Mouse (Mus musculus): Measurements from ENCODE around the gene Rnf144a. TPM values are rescaled to one million over a fixed set of nuclear protein-coding genes. Genes with fewer than 3 reads are reported as not detected.
"Not testable (repeated sequence)": the region's sequence is repeated elsewhere in the genome, so short reads cannot be mapped to it uniquely, and the experiment has no call there.

Rnf144a gene
- polyA plus RNA-seq, 1 experiment from 2014 or later: 11.3 TPM

- no peak overlapping the region for H3K4me2 ChIP-seq
- H3K36me3 ChIP-seq: no peaks in the 10 kb centered on the region
- ATAC-seq (ENCODE audit: extremely low read depth, insufficient number of reproducible peaks, low FRiP score, low TSS enrichment): no peak
- no peaks in the 10 kb centered on the region for H3K9me3 ChIP-seq
- no peaks in the 10 kb centered on the region for H3K27me3 ChIP-seq (replicated peaks)
- WGBS: 71% methylated on average over 3 of the region's 3 CpGs
- peaks cover 9% of the 10 kb centered on the region; the same call in 1 of the 2 replicates for H3K4me1 ChIP-seq
- no peak overlapping the region for H3K27ac ChIP-seq (replicated peaks)
- no peak overlapping the region for H3K9ac ChIP-seq
- H3K4me3 ChIP-seq: no peak overlapping the region
These were observed 22.9 kb upstream of the Rnf144a start for GRCm38 (mm10) chr12:26437950-26438349.

GRCm38 (mm10) chr12:26436334-26436733 is 21.3 kb upstream of the Rnf144a start:
- no peak overlapping the region for H3K9ac ChIP-seq
- no peak overlapping the region for H3K27ac ChIP-seq (replicated peaks)
- no peaks in the 10 kb centered on the region for H3K36me3 ChIP-seq
- no peak overlapping the region for H3K4me3 ChIP-seq
- H3K4me2 ChIP-seq: no peak overlapping the region
- no peaks in the 10 kb centered on the region for H3K9me3 ChIP-seq
- no peak for ATAC-seq (ENCODE audit: extremely low read depth, insufficient number of reproducible peaks, low FRiP score, low TSS enrichment)
- peaks cover 9% of the 10 kb centered on the region; the same call in 1 of the 2 replicates for H3K4me1 ChIP-seq
- no peaks in the 10 kb centered on the region for H3K27me3 ChIP-seq (replicated peaks)
- WGBS: 64% methylated on average over 4 of the region's 4 CpGs

- H3K9me3 ChIP-seq; H3K4me3 ChIP-seq; ATAC-seq (ENCODE audit: extremely low read depth, insufficient number of reproducible peaks, low FRiP score, low TSS enrichment); H3K4me2 ChIP-seq; H3K9ac ChIP-seq; H3K27me3 ChIP-seq (replicated peaks); H3K4me1 ChIP-seq; H3K36me3 ChIP-seq; H3K27ac ChIP-seq (replicated peaks): not testable (repeated sequence)
- 62% methylated on average over 2 of the region's 2 CpGs for WGBS
These were observed 13.7 kb upstream of the Rnf144a start for GRCm38 (mm10) chr12:26428771-26429170.

GRCm38 (mm10) chr12:26424841-26425240 is 9.8 kb upstream of the Rnf144a start:
- Histone ChIP-seq H3K27me3 (replicated peaks) (no peaks in the 10 kb centered on the region), H3K4me3 (no peak overlapping the region), H3K4me2 (no peak overlapping the region), H3K27ac (replicated peaks) (no peak overlapping the region), H3K4me1 (no peaks in the 10 kb centered on the region), H3K9me3 (peaks cover 2% of the 10 kb centered on the region; the same call in 1 of the 2 replicates), H3K9ac (no peak overlapping the region), H3K36me3 (no peaks in the 10 kb centered on the region)
- ATAC-seq (ENCODE audit: extremely low read depth, insufficient number of reproducible peaks, low FRiP score, low TSS enrichment): no peak
- 91% methylated on average over 2 of the region's 2 CpGs for WGBS

- 76% methylated on average over 4 of the region's 4 CpGs for WGBS
- Histone ChIP-seq H3K9me3 (no peaks in the 10 kb centered on the region), H3K36me3 (no peaks in the 10 kb centered on the region), H3K27me3 (replicated peaks) (peaks cover 21% of the 10 kb centered on the region; the same call in 1 of the 2 replicates), H3K9ac (no peak overlapping the region), H3K27ac (replicated peaks) (no peak overlapping the region), H3K4me3 (no peak overlapping the region), H3K4me1 (peaks cover 8% of the 10 kb centered on the region), H3K4me2 (no peak overlapping the region)
- ATAC-seq (ENCODE audit: extremely low read depth, insufficient number of reproducible peaks, low FRiP score, low TSS enrichment): no peak
These were observed 3.3 kb upstream of the Rnf144a start for GRCm38 (mm10) chr12:26418322-26418721.

GRCm38 (mm10) chr12:26416636-26417295 is 1.7 kb upstream of the Rnf144a start:
- no peak overlapping the region for H3K9ac ChIP-seq

GRCm38 (mm10) chr12:26414451-26415103 is 477 bp downstream of the Rnf144a start:
- Histone ChIP-seq H3K4me2 (peak overlapping the region; percentile 96), H3K4me3 (peak overlapping the region; percentile 80), H3K27ac (replicated peaks) (peak overlapping the region; percentile 4; the same call in 1 of the 2 replicates), H3K27me3 (replicated peaks) (peaks cover 24% of the 10 kb centered on the region; the same call in 1 of the 2 replicates), H3K9ac (peak overlapping the region; percentile 90), H3K4me1 (peaks cover 34% of the 10 kb centered on the region), H3K9me3 (no peaks in the 10 kb centered on the region), H3K36me3 (no peaks in the 10 kb centered on the region)
- under 1% methylated on average over 64 of the region's 64 CpGs for WGBS
- peak; percentile 33; the same call in 1 of the 2 replicates for ATAC-seq (ENCODE audit: extremely low read depth, insufficient number of reproducible peaks, low FRiP score, low TSS enrichment)

More at GRCm38 (mm10) chr12:26416636-26417295, 1.7 kb upstream of the Rnf144a start:
- no peaks in the 10 kb centered on the region for H3K9me3 ChIP-seq
- H3K27ac ChIP-seq (replicated peaks): no peak overlapping the region
- ATAC-seq (ENCODE audit: extremely low read depth, insufficient number of reproducible peaks, low FRiP score, low TSS enrichment): no peak
- H3K36me3 ChIP-seq: no peaks in the 10 kb centered on the region
- H3K4me1 ChIP-seq: peaks cover 24% of the 10 kb centered on the region
- H3K4me2 ChIP-seq: no peak overlapping the region
- no peak overlapping the region for H3K4me3 ChIP-seq
- 63% methylated on average over 7 of the region's 7 CpGs for WGBS
- H3K27me3 ChIP-seq (replicated peaks): peaks cover 24% of the 10 kb centered on the region; the same call in 1 of the 2 replicates

- peaks cover 24% of the 10 kb centered on the region; the same call in 1 of the 2 replicates for H3K27me3 ChIP-seq (replicated peaks)
- H3K27ac ChIP-seq (replicated peaks): no peak overlapping the region
- ATAC-seq (ENCODE audit: extremely low read depth, insufficient number of reproducible peaks, low FRiP score, low TSS enrichment): no peak
- peaks cover 36% of the 10 kb centered on the region for H3K4me1 ChIP-seq
- no peaks in the 10 kb centered on the region for H3K9me3 ChIP-seq
- no peaks in the 10 kb centered on the region for H3K36me3 ChIP-seq
- WGBS: 38% methylated on average over 8 of the region's 8 CpGs
- H3K4me2 ChIP-seq: peak overlapping the region; percentile 96
- H3K4me3 ChIP-seq: peak overlapping the region; percentile 80
- H3K9ac ChIP-seq: peak overlapping the region; percentile 90
These were observed 1.1 kb downstream of the Rnf144a start for GRCm38 (mm10) chr12:26413961-26414411.

- H3K9me3 ChIP-seq: no peaks in the 10 kb centered on the region
- H3K4me2 ChIP-seq: peak overlapping the region; percentile 96
- H3K9ac ChIP-seq: 0 out of 2 replicates have a peak overlapping the region, but pooled peaks have one; percentile 41
- H3K36me3 ChIP-seq: no peaks in the 10 kb centered on the region
- H3K27ac ChIP-seq (replicated peaks): no peak overlapping the region; the same call in 1 of the 2 replicates
- peaks cover 24% of the 10 kb centered on the region; the same call in 1 of the 2 replicates for H3K27me3 ChIP-seq (replicated peaks)
- no peak for ATAC-seq (ENCODE audit: extremely low read depth, insufficient number of reproducible peaks, low FRiP score, low TSS enrichment)
- 73% methylated on average over 6 of the region's 6 CpGs for WGBS
- H3K4me1 ChIP-seq: peaks cover 48% of the 10 kb centered on the region
- peak overlapping the region; percentile 80 for H3K4me3 ChIP-seq
These were observed 2.3 kb downstream of the Rnf144a start for GRCm38 (mm10) chr12:26412802-26413201.

- peaks cover 19% of the 10 kb centered on the region; the same call in 1 of the 2 replicates for H3K27me3 ChIP-seq (replicated peaks)
- no peak for ATAC-seq (ENCODE audit: extremely low read depth, insufficient number of reproducible peaks, low FRiP score, low TSS enrichment)
- no peaks in the 10 kb centered on the region for H3K36me3 ChIP-seq
- H3K4me1 ChIP-seq: peaks cover 56% of the 10 kb centered on the region
- WGBS: 50% methylated on average over 10 of the region's 10 CpGs
- H3K9me3 ChIP-seq: no peaks in the 10 kb centered on the region
- H3K4me2 ChIP-seq: peak overlapping the region; percentile 96
- no peak overlapping the region for H3K27ac ChIP-seq (replicated peaks)
- peak overlapping the region; percentile 42; the same call in 1 of the 2 replicates for H3K9ac ChIP-seq
- H3K4me3 ChIP-seq: no peak overlapping the region
These were observed 3.1 kb downstream of the Rnf144a start for GRCm38 (mm10) chr12:26411841-26412450.

GRCm38 (mm10) chr12:26410443-26410842 is 4.6 kb downstream of the Rnf144a start:
- H3K27ac ChIP-seq (replicated peaks): no peak overlapping the region
- ATAC-seq (ENCODE audit: extremely low read depth, insufficient number of reproducible peaks, low FRiP score, low TSS enrichment): no peak
- H3K4me1 ChIP-seq: peaks cover 65% of the 10 kb centered on the region
- H3K9me3 ChIP-seq: no peaks in the 10 kb centered on the region
- peaks cover 13% of the 10 kb centered on the region; the same call in 1 of the 2 replicates for H3K27me3 ChIP-seq (replicated peaks)
- 87% methylated on average over 3 of the region's 3 CpGs for WGBS
- no peak overlapping the region for H3K9ac ChIP-seq
- no peak overlapping the region for H3K4me2 ChIP-seq
- H3K4me3 ChIP-seq: no peak overlapping the region
- no peaks in the 10 kb centered on the region for H3K36me3 ChIP-seq
